Mouse (Mus musculus): Measurements from ENCODE around the gene Nhlh1. TPM values are rescaled to one million over a fixed set of nuclear protein-coding genes. Genes with fewer than 3 reads are reported as not detected.

Nhlh1 gene
- polyA plus RNA-seq, 1 experiment from 2014 or later, result 0.11 TPM

DNA sequence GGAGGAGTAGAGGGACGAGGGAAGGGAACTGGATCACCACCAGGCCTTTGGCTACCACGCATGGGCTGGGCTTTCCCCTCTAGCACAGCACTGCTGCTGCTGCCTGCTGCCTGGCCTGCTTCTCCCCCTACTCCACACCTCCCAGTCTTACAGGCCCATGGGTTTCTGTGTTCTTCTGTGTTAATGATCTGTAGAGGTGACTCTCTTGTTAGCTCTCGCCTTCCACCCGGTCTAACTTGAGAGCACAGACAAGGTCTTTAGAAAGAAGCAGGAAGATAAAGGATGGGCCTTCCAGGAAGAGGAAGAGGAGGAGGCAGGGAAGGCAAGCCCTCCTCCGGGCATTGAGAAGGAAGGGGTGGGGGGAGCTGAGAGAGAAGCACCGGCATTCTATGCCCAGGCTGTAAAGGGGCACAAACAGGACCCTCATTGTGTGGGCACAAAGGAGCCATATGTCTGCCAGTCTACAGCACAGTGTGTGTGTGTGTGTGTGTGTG is 9.1 kb downstream of the Nhlh1 start:
- Histone ChIP-seq H3K9me3 (ENCODE audit: control insufficient read depth, low read length) (no peaks in the 10 kb centered on the region), H3K36me3 (ENCODE audit: control insufficient read depth, insufficient read depth, low read length) (no peaks in the 10 kb centered on the region), H3K27me3 (replicated peaks; ENCODE audit: control insufficient read depth, insufficient read depth, low read length) (peaks cover 16% of the 10 kb centered on the region), H3K27ac (ENCODE audit: low read depth, low read length) (no peak overlapping the region), H3K9ac (ENCODE audit: low read depth, low read length) (no peak overlapping the region), H3K4me2 (peak overlapping the region; percentile 39), H3K4me1 (replicated peaks; ENCODE audit: control insufficient read depth, insufficient read depth, low read length) (no peaks in the 10 kb centered on the region), H3K4me3 (ENCODE audit: low read depth, low read length) (0 out of 2 replicates have a peak overlapping the region, but pooled peaks have one; percentile 17)
- DNase-seq (ENCODE audit: low spot score) (no peak), ATAC-seq (replicated peaks; ENCODE audit: low FRiP score) (0 out of 2 replicates have a peak, but pooled peaks have one; percentile 24)
- WGBS, result 30% methylated on average over 6 of the region's 6 CpGs

DNA sequence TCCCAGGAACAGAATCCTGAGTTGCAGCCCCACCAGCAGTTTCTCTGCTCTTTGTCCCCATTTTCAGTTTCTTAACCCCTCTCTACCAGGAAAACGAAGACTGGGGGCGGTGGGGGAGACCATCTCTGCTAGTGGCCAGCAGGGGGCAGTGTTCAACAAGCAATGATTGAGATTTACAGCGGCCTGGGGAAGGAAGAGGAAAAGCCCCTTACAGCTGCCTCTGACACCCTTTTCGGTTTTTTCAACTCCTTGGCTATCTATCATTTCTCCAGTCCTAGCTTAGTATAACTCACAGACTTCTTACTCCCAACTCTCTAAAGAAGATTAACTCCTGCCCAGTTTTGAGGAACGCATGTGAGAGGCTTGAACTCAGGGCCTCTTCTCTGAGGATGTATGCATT is 10.4 kb downstream of the Nhlh1 start:
- Histone ChIP-seq H3K9ac (ENCODE audit: low read depth, low read length) (no peak overlapping the region), H3K27ac (ENCODE audit: low read depth, low read length) (no peak overlapping the region), H3K27me3 (replicated peaks; ENCODE audit: control insufficient read depth, insufficient read depth, low read length) (peaks cover 3% of the 10 kb centered on the region), H3K36me3 (ENCODE audit: control insufficient read depth, insufficient read depth, low read length) (no peaks in the 10 kb centered on the region), H3K4me2 (no peak overlapping the region; the same call in 1 of the 2 replicates), H3K4me3 (ENCODE audit: low read depth, low read length) (no peak overlapping the region), H3K9me3 (ENCODE audit: control insufficient read depth, low read length) (no peaks in the 10 kb centered on the region), H3K4me1 (replicated peaks; ENCODE audit: control insufficient read depth, insufficient read depth, low read length) (no peaks in the 10 kb centered on the region)
- ATAC-seq (replicated peaks; ENCODE audit: low FRiP score), result 0 out of 2 replicates have a peak, but pooled peaks have one; percentile 46
- peak; percentile 75 for DNase-seq (ENCODE audit: low spot score)
- WGBS, result 15% methylated on average over 5 of the region's 5 CpGs

DNA sequence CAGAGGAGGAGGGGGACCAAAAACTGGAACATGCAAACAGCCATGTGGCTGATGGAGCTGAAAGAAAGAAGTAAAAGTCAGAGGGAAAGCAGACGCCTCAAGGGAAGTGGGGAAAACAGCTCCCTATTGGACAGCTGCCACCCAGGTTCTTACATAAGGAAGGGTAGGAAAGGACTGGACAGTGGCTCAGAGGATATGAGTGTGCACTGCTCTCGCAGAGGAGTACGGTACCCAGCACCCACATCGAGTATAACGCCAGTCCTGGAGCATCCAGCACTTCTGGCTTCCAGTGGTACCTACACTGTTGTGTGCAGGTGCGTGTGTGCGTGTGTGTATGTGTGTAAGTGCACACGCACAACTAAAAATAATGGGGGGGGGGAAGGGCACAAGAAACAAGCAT is 11.0 kb downstream of the Nhlh1 start:
- 63% methylated on average over 8 of the region's 8 CpGs for WGBS
- Histone ChIP-seq H3K9ac (ENCODE audit: low read depth, low read length) (no peak overlapping the region), H3K4me2 (no peak overlapping the region), H3K27ac (ENCODE audit: low read depth, low read length) (no peak overlapping the region), H3K27me3 (replicated peaks; ENCODE audit: control insufficient read depth, insufficient read depth, low read length) (no peaks in the 10 kb centered on the region; the same call in none of the 2 replicates), H3K36me3 (ENCODE audit: control insufficient read depth, insufficient read depth, low read length) (no peaks in the 10 kb centered on the region), H3K9me3 (ENCODE audit: control insufficient read depth, low read length) (no peaks in the 10 kb centered on the region), H3K4me3 (ENCODE audit: low read depth, low read length) (no peak overlapping the region), H3K4me1 (replicated peaks; ENCODE audit: control insufficient read depth, insufficient read depth, low read length) (no peaks in the 10 kb centered on the region)
- DNase-seq (ENCODE audit: low spot score) (no peak), ATAC-seq (replicated peaks; ENCODE audit: low FRiP score) (no peak)

DNA sequence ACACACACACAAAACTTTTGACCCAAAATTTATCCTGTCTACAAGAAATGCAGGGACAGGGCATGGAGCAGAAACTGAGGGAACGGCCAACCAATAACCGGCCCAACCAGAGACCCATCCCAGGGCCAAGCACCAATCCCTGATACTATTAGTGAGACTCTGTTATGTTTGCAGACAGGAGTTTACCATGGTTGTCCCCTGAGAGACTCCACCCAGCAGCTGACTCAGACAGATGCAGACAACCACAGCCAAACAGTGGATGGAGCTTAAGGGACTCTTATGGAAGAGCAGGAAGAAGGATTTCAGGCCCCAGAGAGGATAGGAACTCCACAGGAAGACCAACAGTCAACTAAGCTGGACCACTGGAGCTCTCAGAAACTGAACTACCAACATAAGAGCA is 27.5 kb downstream of the Nhlh1 start:
- Histone ChIP-seq H3K4me3 (ENCODE audit: low read depth, low read length) (no peak overlapping the region), H3K27me3 (replicated peaks; ENCODE audit: control insufficient read depth, insufficient read depth, low read length) (no peaks in the 10 kb centered on the region), H3K36me3 (ENCODE audit: control insufficient read depth, insufficient read depth, low read length) (no peaks in the 10 kb centered on the region), H3K4me2 (no peak overlapping the region), H3K27ac (ENCODE audit: low read depth, low read length) (no peak overlapping the region), H3K4me1 (replicated peaks; ENCODE audit: control insufficient read depth, insufficient read depth, low read length) (peaks cover 13% of the 10 kb centered on the region), H3K9me3 (ENCODE audit: control insufficient read depth, low read length) (no peaks in the 10 kb centered on the region), H3K9ac (ENCODE audit: low read depth, low read length) (no peak overlapping the region)
- DNase-seq (ENCODE audit: low spot score) (no peak), ATAC-seq (replicated peaks; ENCODE audit: low FRiP score) (no peak)
- 72% methylated on average over 2 of the region's 2 CpGs for WGBS

DNA sequence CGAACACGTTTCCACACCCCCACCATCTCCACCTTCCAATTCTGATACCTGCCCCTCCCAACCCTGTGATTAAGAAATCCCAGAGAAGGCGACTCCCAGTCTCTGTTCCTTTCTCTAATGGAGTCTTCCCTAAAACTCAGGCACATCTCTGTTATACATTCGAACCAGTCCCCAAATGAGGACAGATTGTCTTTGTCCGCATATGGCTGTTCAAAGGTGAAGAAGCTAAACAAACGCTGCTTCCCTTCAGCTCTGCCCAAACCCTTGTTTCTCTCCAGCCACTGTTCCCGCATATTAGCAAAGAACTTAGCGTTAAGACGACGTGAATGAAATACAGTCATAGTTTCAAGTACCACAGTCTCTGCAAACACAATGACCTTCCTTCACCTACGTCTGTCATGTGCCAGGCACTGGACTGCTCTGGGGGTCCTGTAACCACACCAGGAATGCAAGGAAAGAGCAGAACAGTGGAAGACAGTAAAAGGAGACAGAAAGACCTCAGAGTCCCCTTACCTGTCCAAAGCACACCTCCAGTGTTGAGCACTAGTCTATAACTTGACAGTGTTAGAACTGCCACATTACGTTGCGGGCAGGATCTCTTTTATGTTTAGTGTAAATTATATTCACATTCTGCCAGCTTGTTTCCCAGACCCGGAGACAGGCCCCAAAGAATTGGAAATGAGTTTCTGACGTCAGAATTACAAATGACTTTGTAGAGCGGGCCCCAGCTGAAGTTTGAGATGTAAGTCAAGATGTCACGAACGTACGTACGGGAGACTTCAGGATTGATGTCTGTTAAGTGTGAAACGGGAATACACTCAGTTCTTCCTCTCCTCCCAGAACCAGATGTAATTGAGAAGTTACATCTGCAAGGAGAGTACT is 28.7 kb downstream of the Nhlh1 start, which contains the start of gene Vangl2:
Vangl2 (minus strand) TSS at position 51 of the 882 bp plus-strand sequence.
- Histone ChIP-seq H3K4me2 (peak within 1 kb of the TSS; percentile 91), H3K4me1 (replicated peaks; ENCODE audit: control insufficient read depth, insufficient read depth, low read length) (peaks cover 13% of the 10 kb centered on the region), H3K9ac (ENCODE audit: low read depth, low read length) (peak within 1 kb of the TSS; percentile 69), H3K27ac (ENCODE audit: low read depth, low read length) (peak within 1 kb of the TSS; percentile 68; the same call in 1 of the 2 replicates), H3K27me3 (replicated peaks; ENCODE audit: control insufficient read depth, insufficient read depth, low read length) (no peaks in the 10 kb centered on the region), H3K9me3 (ENCODE audit: control insufficient read depth, low read length) (no peaks in the 10 kb centered on the region), H3K4me3 (ENCODE audit: low read depth, low read length) (peak within 1 kb of the TSS; percentile 74), H3K36me3 (ENCODE audit: control insufficient read depth, insufficient read depth, low read length) (no peaks in the 10 kb centered on the region)
- DNase-seq (ENCODE audit: low spot score) (no peak), ATAC-seq (replicated peaks; ENCODE audit: low FRiP score) (no peak)
- WGBS, result 66% methylated on average over 21 of the region's 21 CpGs

DNA sequence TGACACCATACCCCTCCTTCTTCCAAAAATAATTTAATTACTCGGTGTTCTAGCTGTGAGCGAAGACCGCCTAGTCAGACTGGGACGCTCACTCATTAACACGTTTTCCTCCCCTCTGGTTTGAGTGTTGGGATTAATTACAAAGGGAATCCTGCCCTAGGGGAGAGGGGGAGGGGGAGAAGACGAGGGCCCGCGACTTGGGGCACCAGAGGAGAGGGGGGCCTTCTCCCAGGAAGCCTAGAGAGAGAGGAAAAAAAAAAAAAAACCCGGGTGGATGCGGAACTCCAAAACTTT is 29.6 kb downstream of the Nhlh1 start:
- DNase-seq (ENCODE audit: low spot score) (no peak), ATAC-seq (replicated peaks; ENCODE audit: low FRiP score) (no peak)
- no peaks in the 10 kb centered on the region for H3K9me3 ChIP-seq (ENCODE audit: control insufficient read depth, low read length)
- no peaks in the 10 kb centered on the region for H3K27me3 ChIP-seq (replicated peaks; ENCODE audit: control insufficient read depth, insufficient read depth, low read length)
- H3K27ac ChIP-seq (ENCODE audit: low read depth, low read length), result no peak overlapping the region
- peak overlapping the region; percentile 69; the same call in 1 of the 2 replicates for H3K9ac ChIP-seq (ENCODE audit: low read depth, low read length)
- peaks cover 13% of the 10 kb centered on the region for H3K4me1 ChIP-seq (replicated peaks; ENCODE audit: control insufficient read depth, insufficient read depth, low read length)
- peak overlapping the region; percentile 91 for H3K4me2 ChIP-seq
- WGBS, result 36% methylated on average over 10 of the region's 10 CpGs
- no peaks in the 10 kb centered on the region for H3K36me3 ChIP-seq (ENCODE audit: control insufficient read depth, insufficient read depth, low read length)
- H3K4me3 ChIP-seq (ENCODE audit: low read depth, low read length), result peak overlapping the region; percentile 74

DNA sequence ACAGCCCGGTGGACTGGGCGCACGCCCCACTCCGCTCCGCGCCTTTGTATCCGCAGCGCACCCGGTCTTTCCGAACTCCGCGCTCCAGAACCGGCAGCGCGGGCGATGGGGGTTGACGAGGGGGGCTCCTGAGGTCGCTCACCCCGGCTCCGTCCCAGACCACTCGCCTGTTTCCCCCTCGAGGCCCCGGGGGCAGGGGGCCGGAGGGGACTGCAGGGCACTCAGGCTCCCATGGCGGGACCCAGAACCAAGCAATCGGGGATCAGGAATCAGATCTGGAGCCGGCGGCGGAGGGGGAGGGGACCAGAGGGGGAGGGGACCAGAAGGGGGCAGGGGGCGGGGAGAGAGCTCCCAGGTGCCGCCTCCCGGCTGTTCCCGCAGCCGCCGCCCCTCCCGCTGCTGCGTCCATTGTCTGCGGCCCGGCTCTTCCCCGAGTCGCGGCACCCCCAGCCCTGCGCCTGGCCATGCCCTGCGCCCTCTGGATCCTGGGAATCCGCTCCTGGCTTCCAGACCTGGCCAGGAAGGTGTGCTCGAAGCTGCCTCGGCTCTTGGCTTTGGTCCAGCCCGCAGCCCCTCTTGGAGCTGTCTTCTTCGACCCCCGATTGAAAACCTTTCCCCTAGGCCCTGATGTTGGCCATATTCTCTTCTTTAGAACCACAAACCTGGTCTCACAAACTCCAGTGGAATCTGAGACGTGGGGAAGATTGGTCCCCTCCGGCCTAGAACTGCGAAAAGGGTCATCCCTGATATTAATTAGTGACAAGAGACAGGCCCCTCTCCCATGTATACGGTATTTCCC is 30.2 kb downstream of the Nhlh1 start:
- 2% methylated on average over 46 of the region's 54 CpGs for WGBS
- Histone ChIP-seq H3K4me2 (peak overlapping the region; percentile 91), H3K9ac (ENCODE audit: low read depth, low read length) (peak overlapping the region; percentile 76), H3K9me3 (ENCODE audit: control insufficient read depth, low read length) (no peaks in the 10 kb centered on the region), H3K36me3 (ENCODE audit: control insufficient read depth, insufficient read depth, low read length) (no peaks in the 10 kb centered on the region), H3K4me1 (replicated peaks; ENCODE audit: control insufficient read depth, insufficient read depth, low read length) (peaks cover 13% of the 10 kb centered on the region), H3K27me3 (replicated peaks; ENCODE audit: control insufficient read depth, insufficient read depth, low read length) (no peaks in the 10 kb centered on the region), H3K4me3 (ENCODE audit: low read depth, low read length) (peak overlapping the region; percentile 74), H3K27ac (ENCODE audit: low read depth, low read length) (peak overlapping the region; percentile 68; the same call in 1 of the 2 replicates)
- ATAC-seq (replicated peaks; ENCODE audit: low FRiP score) (peak; percentile 86), DNase-seq (ENCODE audit: low spot score) (peak; percentile 93)

DNA sequence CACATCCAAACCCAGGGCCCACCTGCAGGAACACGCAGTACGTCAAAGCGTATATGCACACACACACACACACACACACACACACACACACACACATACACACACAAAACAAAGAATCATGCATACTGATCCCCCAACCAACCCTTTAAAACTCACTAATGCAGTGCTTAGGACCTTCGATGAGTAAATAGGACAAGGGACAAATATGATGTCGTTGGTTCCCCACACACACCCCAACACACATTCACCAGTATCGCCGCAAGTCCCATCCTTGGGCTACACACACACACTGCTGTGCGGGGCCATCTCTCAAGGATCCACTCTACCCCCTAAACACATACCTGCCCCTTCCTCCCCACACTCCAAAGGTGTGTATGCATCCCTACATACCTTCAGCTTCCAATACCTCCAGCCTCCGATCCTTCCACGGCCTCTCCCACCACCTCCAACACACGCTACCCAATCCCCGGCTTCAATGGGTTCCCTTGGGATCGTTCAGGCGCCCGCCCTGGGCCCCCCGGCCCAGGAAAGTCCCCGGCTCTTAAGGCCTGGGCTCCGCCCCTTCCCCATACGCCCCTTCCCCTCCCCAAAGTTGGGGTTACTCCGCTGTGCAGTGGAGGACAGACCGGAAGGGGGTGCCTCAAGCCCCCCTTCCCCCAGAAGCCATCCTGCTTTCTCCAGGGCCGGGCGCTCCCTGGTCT is 31.0 kb downstream of the Nhlh1 start:
- DNase-seq (ENCODE audit: low spot score) (no peak), ATAC-seq (replicated peaks; ENCODE audit: low FRiP score) (peak; percentile 39)
- peaks cover 13% of the 10 kb centered on the region for H3K4me1 ChIP-seq (replicated peaks; ENCODE audit: control insufficient read depth, insufficient read depth, low read length)
- 9% methylated on average over 23 of the region's 23 CpGs for WGBS
- H3K9me3 ChIP-seq (ENCODE audit: control insufficient read depth, low read length), result no peaks in the 10 kb centered on the region
- H3K9ac ChIP-seq (ENCODE audit: low read depth, low read length), result peak overlapping the region; percentile 76
- no peaks in the 10 kb centered on the region for H3K36me3 ChIP-seq (ENCODE audit: control insufficient read depth, insufficient read depth, low read length)
- H3K27ac ChIP-seq (ENCODE audit: low read depth, low read length), result peak overlapping the region; percentile 68; the same call in 1 of the 2 replicates
- H3K27me3 ChIP-seq (replicated peaks; ENCODE audit: control insufficient read depth, insufficient read depth, low read length), result no peaks in the 10 kb centered on the region
- peak overlapping the region; percentile 91 for H3K4me2 ChIP-seq
- H3K4me3 ChIP-seq (ENCODE audit: low read depth, low read length), result peak overlapping the region; percentile 74
